Mouse (Mus musculus): ENCODE measurements around the gene Aldh4a1.
A peak's percentile ranks its signal among the peaks of the same experiment; 100 is the strongest.

The Aldh4a1 gene

DNA sequence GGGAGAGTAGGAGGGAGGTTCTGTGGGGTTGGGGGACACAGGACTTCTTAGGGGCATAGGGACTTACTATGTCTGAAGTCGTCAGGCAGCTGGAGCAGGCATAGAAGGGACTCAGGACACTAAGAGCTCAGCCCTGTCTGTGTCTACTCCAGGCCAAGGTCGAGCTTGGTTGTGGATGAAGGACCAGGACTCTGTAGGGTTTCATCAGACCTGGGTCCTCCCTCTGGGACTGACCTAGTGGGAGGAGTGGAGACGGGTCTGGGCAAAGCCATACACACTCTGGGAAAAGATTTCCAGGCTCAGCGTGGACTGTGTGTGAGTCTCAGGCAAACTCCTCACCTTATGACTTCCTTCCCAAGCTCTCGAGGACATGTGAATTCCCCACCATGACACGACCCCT is 2.9 kb upstream of the Aldh4a1 start:
- DNase-seq (ENCODE audit: low read depth, low spot score): no peak

DNA sequence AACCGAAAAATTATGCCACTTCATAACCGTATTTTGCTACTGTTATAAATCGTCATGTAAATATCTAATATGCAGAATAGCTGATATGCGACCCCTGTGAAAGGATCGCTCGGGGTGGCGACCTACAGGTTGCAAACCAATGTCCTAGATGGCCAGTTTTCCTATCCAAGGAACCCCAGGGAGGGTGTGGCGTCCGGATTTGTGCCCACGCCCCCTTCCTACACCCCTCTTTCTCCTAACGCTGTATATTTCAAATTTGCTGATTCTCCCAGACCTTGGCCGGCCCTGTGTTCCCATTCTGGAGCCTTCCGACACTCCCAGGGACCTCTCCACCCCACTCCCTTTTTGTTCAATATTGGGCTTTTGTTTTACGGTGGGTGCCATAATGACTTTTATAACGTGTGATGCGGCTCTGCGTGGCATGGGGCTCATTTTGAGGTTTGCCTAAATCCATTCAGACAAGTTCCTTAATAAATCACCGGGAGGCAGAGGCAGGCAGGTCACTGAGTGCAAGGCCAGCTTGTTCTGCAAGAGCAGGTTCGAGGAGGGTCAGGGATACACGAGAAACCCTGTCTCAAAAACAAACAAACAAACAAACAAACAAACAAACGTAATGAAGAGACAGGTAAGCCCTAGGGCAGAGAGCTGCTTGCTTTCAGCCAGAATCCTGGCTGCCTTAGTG is 909 bp downstream of the Aldh4a1 start:
- DNase-seq (ENCODE audit: low read depth, low spot score): no peak

- DNase-seq (ENCODE audit: low read depth, low spot score): no peak
Measured at GRCm38 (mm10) chr4:139624116-139624489, 1.4 kb downstream of the Aldh4a1 start.

DNA sequence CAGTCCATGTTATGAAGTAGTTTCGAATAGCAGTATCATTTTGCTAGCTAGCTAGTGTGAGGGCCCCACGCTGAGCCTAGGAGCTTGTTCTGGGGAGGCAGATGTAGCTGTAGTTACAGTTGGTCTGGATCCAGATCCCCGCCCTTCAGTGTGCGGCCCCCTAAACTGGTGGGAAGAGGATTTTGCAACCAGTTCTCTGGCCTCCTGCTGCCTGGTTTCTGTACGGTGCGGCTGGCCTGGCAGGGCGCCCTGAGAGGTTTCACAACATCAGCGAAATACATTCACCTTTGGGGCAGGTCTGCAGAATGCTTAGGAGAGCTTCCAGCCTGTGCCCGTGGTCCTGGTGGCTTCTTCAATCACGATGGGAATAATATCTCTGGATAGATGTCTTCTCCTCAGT is 2.0 kb downstream of the Aldh4a1 start:
- no peak for DNase-seq (ENCODE audit: low read depth, low spot score)

- DNase-seq (ENCODE audit: low read depth, low spot score): no peak
Measured at GRCm38 (mm10) chr4:139627361-139627760, 4.7 kb downstream of the Aldh4a1 start.

DNA sequence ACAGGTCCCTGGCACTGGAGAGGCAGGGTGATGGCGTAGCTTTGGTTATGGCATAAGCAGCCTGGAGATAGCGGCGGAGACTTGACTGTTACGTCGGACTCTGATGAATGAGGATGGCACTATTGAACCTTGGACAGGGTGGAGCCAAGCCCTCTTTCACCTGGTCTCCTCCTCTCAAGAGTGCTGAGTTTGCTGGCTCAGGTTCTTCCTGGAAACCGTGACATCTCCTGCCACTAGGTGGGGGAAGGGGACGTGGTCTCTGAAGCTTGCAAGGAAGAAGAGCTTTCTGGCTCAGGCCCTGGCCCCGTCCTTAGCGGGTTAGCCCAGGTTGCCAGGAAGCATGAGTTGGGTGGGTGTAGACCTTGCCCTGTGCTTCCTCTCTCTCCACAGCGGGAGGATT is 7.5 kb downstream of the Aldh4a1 start:
- DNase-seq (ENCODE audit: low read depth, low spot score): no peak

- DNase-seq (ENCODE audit: low read depth, low spot score): no peak
Measured at GRCm38 (mm10) chr4:139631141-139631540, 8.5 kb downstream of the Aldh4a1 start.

DNA sequence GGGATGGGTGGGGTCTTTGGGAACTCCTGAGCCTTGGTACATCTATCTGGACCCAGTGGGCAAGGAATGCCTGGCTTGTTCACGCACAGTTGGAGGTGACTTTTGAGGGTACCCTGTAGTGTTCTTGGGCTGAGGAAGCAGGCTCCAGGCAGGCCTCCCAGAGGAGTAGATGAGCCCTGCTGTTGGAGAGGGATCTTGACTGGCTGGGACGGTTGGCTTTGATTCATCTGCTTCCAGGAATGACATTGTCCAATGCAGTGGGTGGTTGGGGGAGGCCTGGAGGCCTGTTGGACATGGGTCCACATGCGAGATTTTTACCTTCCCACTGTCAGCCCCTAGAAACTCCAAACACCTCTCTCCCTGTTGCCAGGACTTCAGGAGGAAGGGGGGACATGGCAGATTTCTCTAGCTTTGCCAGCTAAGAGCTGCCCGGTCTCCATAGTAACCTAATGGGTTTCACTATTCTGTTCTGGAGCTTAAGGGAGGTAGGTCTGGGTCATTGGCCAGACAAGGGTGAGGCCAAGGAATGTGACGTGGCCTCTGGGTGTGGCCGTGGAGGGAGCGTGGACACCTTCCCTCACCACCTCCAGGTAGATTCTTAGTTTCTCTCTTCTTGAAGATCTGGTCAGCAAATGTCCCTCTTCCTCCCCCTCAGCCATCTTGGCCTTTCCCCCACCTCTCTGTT is 9.0 kb downstream of the Aldh4a1 start:
- DNase-seq (ENCODE audit: low read depth, low spot score): no peak

GRCm38 (mm10) chr4:139632254-139632580 is 9.6 kb downstream of the Aldh4a1 start:
- DNase-seq (ENCODE audit: low read depth, low spot score): no peak

GRCm38 (mm10) chr4:139636373-139636772 is 13.7 kb downstream of the Aldh4a1 start:
- DNase-seq (ENCODE audit: low read depth, low spot score): peak; percentile 56

DNA sequence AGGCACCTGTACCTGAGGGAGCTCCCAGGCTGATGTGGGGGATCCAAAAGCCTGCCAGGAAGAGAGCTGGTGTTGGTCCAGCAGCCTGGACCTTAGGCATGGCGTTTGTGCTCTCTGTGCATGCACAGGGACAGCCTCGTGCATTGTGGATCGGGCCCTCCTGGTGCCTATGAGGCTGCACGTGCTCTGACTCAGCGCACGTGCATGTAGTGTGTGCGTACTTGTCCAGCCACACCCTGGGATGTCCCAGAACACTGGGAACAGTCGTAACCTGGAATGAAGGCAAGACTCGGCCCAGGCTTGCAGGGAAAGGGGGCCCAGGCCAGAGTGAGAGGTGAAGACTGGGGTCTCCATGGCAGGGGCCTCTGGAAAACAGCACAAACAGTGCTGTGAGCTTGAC is 15.2 kb downstream of the Aldh4a1 start:
- DNase-seq (ENCODE audit: low read depth, low spot score): no peak

GRCm38 (mm10) chr4:139638356-139638755 is 15.7 kb downstream of the Aldh4a1 start:
- DNase-seq (ENCODE audit: low read depth, low spot score): no peak

DNA sequence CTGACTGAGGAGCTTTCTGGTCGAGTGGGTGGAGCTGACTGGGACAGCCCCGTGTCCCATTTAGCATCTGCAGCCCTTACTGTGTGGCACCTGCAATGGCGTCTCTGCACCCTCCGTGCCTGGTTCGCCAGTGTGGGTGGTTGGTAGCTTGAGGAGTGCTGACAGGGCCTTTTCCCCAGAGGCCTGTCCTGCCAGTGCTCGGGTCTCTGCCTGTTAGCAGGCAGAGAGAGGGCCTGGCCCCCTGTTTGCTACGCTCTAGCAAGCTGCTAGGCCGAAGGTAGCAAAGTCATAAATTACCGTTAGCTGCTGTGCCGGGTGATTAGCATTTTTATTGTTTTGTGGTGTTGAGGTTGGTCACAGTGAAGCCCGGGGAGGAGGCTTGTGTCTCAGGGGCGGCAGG is 17.1 kb downstream of the Aldh4a1 start:
- DNase-seq (ENCODE audit: low read depth, low spot score): no peak

DNA sequence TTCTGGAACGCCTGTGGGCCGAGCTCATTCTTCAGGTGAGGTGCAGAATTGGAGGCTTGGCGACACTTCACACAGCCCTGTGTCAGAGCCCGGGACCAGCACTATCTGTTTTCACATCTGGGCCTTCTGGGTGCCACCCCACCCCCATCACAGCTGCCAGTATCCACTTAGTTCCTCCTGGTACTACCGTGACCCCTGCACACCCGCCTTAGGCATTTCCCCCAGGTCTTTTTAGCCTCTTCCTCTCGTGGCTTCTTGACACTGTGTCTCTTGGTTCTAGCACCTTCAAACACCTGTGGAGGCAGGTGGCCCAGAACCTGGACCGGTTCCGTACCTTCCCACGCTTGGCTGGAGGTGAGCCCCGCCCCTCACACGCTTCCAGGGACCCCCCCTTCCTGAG is 17.7 kb downstream of the Aldh4a1 start:
- DNase-seq (ENCODE audit: low read depth, low spot score): no peak

GRCm38 (mm10) chr4:139640775-139641174 is 18.1 kb downstream of the Aldh4a1 start:
- DNase-seq (ENCODE audit: low read depth, low spot score): no peak

GRCm38 (mm10) chr4:139641829-139642425 is 19.3 kb downstream of the Aldh4a1 start:
- DNase-seq (ENCODE audit: low read depth, low spot score): no peak

- peak; percentile 72 for DNase-seq (ENCODE audit: low read depth, low spot score)
Measured at GRCm38 (mm10) chr4:139643972-139644371, 21.3 kb downstream of the Aldh4a1 start.

DNA sequence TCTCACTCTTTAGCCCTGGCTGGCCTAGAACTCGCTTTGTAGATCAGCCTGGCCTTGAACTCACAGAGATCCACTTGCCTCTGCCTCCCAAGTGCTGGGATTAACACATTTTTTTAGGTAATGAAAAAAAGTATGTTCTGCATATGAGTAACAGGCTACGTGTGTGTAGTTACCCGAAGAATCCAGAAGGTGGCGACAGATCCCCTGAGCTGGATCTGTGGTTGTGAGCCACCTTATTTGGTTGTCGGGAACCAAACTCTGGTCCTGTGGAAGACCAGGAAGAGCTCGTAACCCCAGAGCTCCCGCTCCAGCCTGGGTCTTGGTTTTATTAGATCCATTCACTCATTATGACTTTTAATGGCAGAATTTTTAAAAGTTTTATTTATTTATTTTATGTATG is 24.2 kb downstream of the Aldh4a1 start:
- DNase-seq (ENCODE audit: low read depth, low spot score): no peak

GRCm38 (mm10) chr4:139650086-139650743 is 27.5 kb downstream of the Aldh4a1 start:
- DNase-seq (ENCODE audit: low read depth, low spot score): no peak

GRCm38 (mm10) chr4:139650907-139651306 is 28.2 kb downstream of the Aldh4a1 start:
- DNase-seq (ENCODE audit: low read depth, low spot score): no peak

DNA sequence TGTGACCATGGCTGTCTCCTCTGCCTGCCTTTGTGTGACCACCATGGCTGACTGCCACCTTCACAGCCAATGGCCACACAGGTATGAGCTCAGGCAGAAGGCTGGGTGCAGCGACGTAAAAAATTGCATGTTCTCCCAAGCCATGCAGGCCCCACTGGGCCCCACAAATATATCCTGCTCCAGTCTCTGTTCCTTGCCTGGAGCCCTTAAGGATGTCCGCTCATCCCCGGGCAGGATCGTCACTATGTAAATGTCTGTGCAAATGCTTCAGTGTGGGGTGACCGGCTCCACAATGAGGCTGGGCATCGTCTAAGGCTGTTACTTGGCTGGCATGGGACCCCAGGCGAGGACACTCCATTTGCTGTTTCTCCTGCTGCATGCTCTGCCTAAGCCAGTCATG is 30.6 kb downstream of the Aldh4a1 start, which contains the start of gene Tas1r2:
Gene Tas1r2, plus strand, starts transcription at position 301 of the 400 bp plus-strand sequence.
- DNase-seq (ENCODE audit: low read depth, low spot score): no peak

GRCm38 (mm10) chr4:139661897-139662296 is 39.2 kb downstream of the Aldh4a1 start:
- DNase-seq (ENCODE audit: low read depth, low spot score): no peak

DNA sequence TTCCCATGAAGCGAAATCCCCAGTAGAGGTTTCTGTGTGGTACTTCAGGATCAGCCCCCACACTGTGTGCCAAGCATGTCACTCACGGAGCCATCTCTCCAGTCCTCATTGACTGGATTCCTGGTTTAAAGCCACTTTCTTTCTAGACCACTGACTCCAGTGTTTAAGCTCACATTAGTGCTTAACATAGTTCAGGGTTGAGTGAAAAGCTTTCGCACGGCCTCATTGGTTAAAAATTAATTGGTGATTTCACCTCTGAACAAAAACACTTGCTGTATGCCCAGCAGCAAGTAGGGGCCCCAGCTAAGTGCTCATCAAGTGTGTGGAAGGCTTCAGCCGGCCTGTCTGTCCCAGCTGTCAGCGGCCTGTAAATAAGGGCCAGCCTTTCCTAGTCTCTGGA is 45.0 kb downstream of the Aldh4a1 start:
- no peak for DNase-seq (ENCODE audit: low read depth, low spot score)

Data from retina, postnatal 7 days (tissue).